Mouse (Mus musculus) heart, postnatal 0 days (tissue): ENCODE results near the gene Camkmt.

Experiments
- CTCF ChIP-seq: IDR thresholded peaks from 2 replicates; pipeline ENCODE4 v1.5.1; 2016; ENCODE audit warnings: antibody characterized with exemption, control low read depth, low read depth
- EP300 ChIP-seq: IDR thresholded peaks from 2 replicates; pipeline ENCODE4 v1.6.1; 2016; ENCODE audit warnings: antibody characterized with exemption, low read depth

- TF ChIP-seq CTCF, result no peak
- TF ChIP-seq EP300, result no peak
Observed at GRCm38 (mm10) chr17:85271466-85272175, 181.3 kb downstream of the Camkmt start.
